ENCODE assay signal across 31 mouse cellular contexts in genomic region chr3:131967288-131967687, GRCm38 (mm10).
A peak's percentile ranks its signal among the peaks of the same experiment; 100 is the strongest.
DNase-seq lines count a peak whose midpoint lies in the region; ATAC-seq and TF ChIP-seq lines count a peak whose summit lies in the region.
"Had no signal": no experiment of that assay in that cellular context is flagged by ENCODE, and none has a peak within 500 bp of the region (broad histone marks: within the 10 kb centered on the region; RNA-seq: fewer than 3 reads in every experiment).

No protein-coding gene starts in this region.

- no peaks in the 10 kb centered on the region for H3K27me3 ChIP-seq in embryonic facial prominence, embryonic 12.5 days
- no peaks in the 10 kb centered on the region for H3K27me3 ChIP-seq in embryonic facial prominence, embryonic 10.5 days (replicated peaks; ENCODE audit: low read depth, poor library complexity, severe bottlenecking)
- H3K27me3 ChIP-seq in Patski, result no peaks in the 10 kb centered on the region
- no peaks in the 10 kb centered on the region for H3K27me3 ChIP-seq in forebrain, embryonic 13.5 days
- H3K27me3 ChIP-seq: forebrain, embryonic 15.5 days; hindbrain, embryonic 12.5 days; intestine, embryonic 15.5 days; midbrain, embryonic 12.5 days; neural tube, embryonic 15.5 days had no signal

- no peak overlapping the region for H3K27ac ChIP-seq in embryonic facial prominence, embryonic 12.5 days
- no peak overlapping the region for H3K27ac ChIP-seq in embryonic facial prominence, embryonic 10.5 days (replicated peaks)
- H3K27ac ChIP-seq in forebrain, embryonic 13.5 days, result no peak overlapping the region
- H3K27ac ChIP-seq: forebrain, embryonic 15.5 days; gastrocnemius, adult 2 months; heart, embryonic 10.5 days; hindbrain, embryonic 12.5 days; hindbrain, postnatal 0 days; intestine, embryonic 15.5 days; lung, embryonic 15.5 days; midbrain, embryonic 12.5 days; neural tube, embryonic 15.5 days; stomach, postnatal 0 days had no signal

- H3K9me3 ChIP-seq in embryonic facial prominence, embryonic 12.5 days, result no peaks in the 10 kb centered on the region
- no peaks in the 10 kb centered on the region for H3K9me3 ChIP-seq in embryonic facial prominence, embryonic 10.5 days
- no peaks in the 10 kb centered on the region for H3K9me3 ChIP-seq in forebrain, embryonic 13.5 days (replicated peaks)
- H3K9me3 ChIP-seq: forebrain, embryonic 15.5 days; heart, embryonic 10.5 days; hindbrain, embryonic 12.5 days; intestine, embryonic 15.5 days; lung, embryonic 15.5 days; midbrain, embryonic 12.5 days; neural tube, embryonic 15.5 days had no signal

- CTCF ChIA-PET in Patski (lab: Charles Lee), result interaction anchor here (0.8 to 1.0 kb wide), 2 partner anchors 10 to 26 kb away, joined by 3 to 5 read pairs; no protein-coding TSS in a partner anchor

- H3K4me3 ChIP-seq in embryonic facial prominence, embryonic 12.5 days, result no peak overlapping the region
- no peak overlapping the region for H3K4me3 ChIP-seq in embryonic facial prominence, embryonic 10.5 days
- H3K4me3 ChIP-seq in forebrain, embryonic 13.5 days, result no peak overlapping the region
- H3K4me3 ChIP-seq: forebrain, embryonic 15.5 days; gastrocnemius, adult 2 months; heart, embryonic 10.5 days; hindbrain, embryonic 12.5 days; intestine, embryonic 15.5 days; lung, embryonic 15.5 days; midbrain, embryonic 12.5 days; neural tube, embryonic 15.5 days had no signal

- POLR2A ChIA-PET in Patski (lab: Charles Lee), result no interaction called here

- 0 out of 2 replicates have a peak, but pooled peaks have one; percentile 41 for ATAC-seq in embryonic facial prominence, embryonic 12.5 days (ENCODE audit: insufficient number of reproducible peaks, insufficient read depth, low FRiP score, low TSS enrichment)
- ATAC-seq in Patski, result peak; percentile 75
- ATAC-seq in forebrain, embryonic 13.5 days, result no peak
- ATAC-seq: forebrain, embryonic 15.5 days; hindbrain, postnatal 0 days; intestine, embryonic 15.5 days had no signal

- in situ Hi-C loops in Patski (cut with MboI; ENCODE audit: low pct_unique_long_range_greater_than_20kb), result no loop called here

- WGBS in embryonic facial prominence, embryonic 12.5 days, result 45% methylated on average over 11 of the region's 11 CpGs
- 75% methylated on average over 11 of the region's 11 CpGs for WGBS in embryonic facial prominence, embryonic 10.5 days
- 89% methylated on average over 11 of the region's 11 CpGs for WGBS in forebrain, embryonic 13.5 days

- no peak overlapping the region for H3K4me2 ChIP-seq in embryonic facial prominence, embryonic 12.5 days (replicated peaks)
- H3K4me2 ChIP-seq in forebrain, embryonic 13.5 days, result no peak overlapping the region
- H3K4me2 ChIP-seq: forebrain, embryonic 15.5 days; hindbrain, embryonic 12.5 days; intestine, embryonic 15.5 days; liver, embryonic 11.5 days; lung, embryonic 15.5 days; midbrain, embryonic 12.5 days; neural tube, embryonic 15.5 days had no signal

- H3K36me3 ChIP-seq in embryonic facial prominence, embryonic 12.5 days, result no peaks in the 10 kb centered on the region
- H3K36me3 ChIP-seq in embryonic facial prominence, embryonic 10.5 days (replicated peaks), result no peaks in the 10 kb centered on the region
- no peaks in the 10 kb centered on the region for H3K36me3 ChIP-seq in forebrain, embryonic 13.5 days (ENCODE audit: poor library complexity, severe bottlenecking)
- H3K36me3 ChIP-seq: forebrain, embryonic 15.5 days; heart, embryonic 10.5 days; hindbrain, embryonic 12.5 days; intestine, embryonic 15.5 days; lung, embryonic 15.5 days; midbrain, embryonic 12.5 days; neural tube, embryonic 15.5 days had no signal

- no peak for TF ChIP-seq CTCF in Patski (IDR thresholded peaks at IDR 0.05)

- no peak for DNase-seq in embryonic facial prominence, embryonic 10.5 days (ENCODE audit: low spot score)
- DNase-seq in heart, postnatal 4 days, result peak; percentile 7
- DNase-seq in heart, adult 9 months (ENCODE audit: low spot score in 2 of 2), result no peak
- peak; percentile 28 for DNase-seq in Patski (ENCODE audit: low read depth, low spot score)
- peak; percentile 45 for DNase-seq in mesoderm, embryonic 11.5 days (ENCODE audit: low read depth, low spot score)
- DNase-seq in right cerebral cortex, postnatal 14 days, result no peak
- DNase-seq: adrenal gland, postnatal 25 days; cerebellum, adult 11-12 months; cerebellum, postnatal 10 days; gastrocnemius, adult 2 months; gastrocnemius, postnatal 36 days; kidney, adult 8-10 months; kidney, postnatal 10 days; layer of hippocampus, postnatal 36 days; left cerebral cortex, postnatal 4 days; retina, postnatal 1 day; spleen, adult 18-20 months; thymus, adult 18-20 months; thymus, postnatal 36 days had no signal

- no peak overlapping the region for H3K9ac ChIP-seq in embryonic facial prominence, embryonic 12.5 days
- H3K9ac ChIP-seq in forebrain, embryonic 13.5 days, result no peak overlapping the region
- H3K9ac ChIP-seq: forebrain, embryonic 15.5 days; hindbrain, embryonic 12.5 days; intestine, embryonic 15.5 days; lung, embryonic 15.5 days; midbrain, embryonic 12.5 days; neural tube, embryonic 15.5 days had no signal

- H3K4me1 ChIP-seq in embryonic facial prominence, embryonic 12.5 days, result peaks cover 12% of the 10 kb centered on the region; the same call in 1 of the 2 replicates
- H3K4me1 ChIP-seq in embryonic facial prominence, embryonic 10.5 days, result peaks cover 19% of the 10 kb centered on the region
- H3K4me1 ChIP-seq in forebrain, embryonic 13.5 days, result no peaks in the 10 kb centered on the region
- H3K4me1 ChIP-seq: forebrain, embryonic 15.5 days; hindbrain, embryonic 12.5 days; intestine, embryonic 15.5 days; midbrain, embryonic 12.5 days; neural tube, embryonic 15.5 days had no signal

Comparison
In these comparisons a context has a peak if more than half of its experiments do, and no peak if none do; other contexts are left out.
1. DNase-seq: peak in heart, postnatal 4 days (single experiment), Patski (single experiment) and mesoderm, embryonic 11.5 days (single experiment); none in embryonic facial prominence, embryonic 10.5 days (single experiment), heart, adult 9 months (0 of 2) and right cerebral cortex, postnatal 14 days (single experiment).